Mouse (Mus musculus): ENCODE data around the gene Uvrag. TPM values are rescaled to one million over a fixed set of nuclear protein-coding genes. Genes with fewer than 3 reads are reported as not detected.

Gene Uvrag
- polyA plus RNA-seq (2017; shearing (Covaris generic)): 74.5 TPM

GRCm38 (mm10) chr7:99140984-99141918, at the start of gene Uvrag:
Gene Uvrag (minus strand): TSS chr7:99141141.

GRCm38 (mm10) chr7:99182432-99183172, 41.7 kb upstream of the Uvrag start, which contains the start of gene Dgat2:
Gene Dgat2 (minus strand): TSS chr7:99182719.

Other genes with a start within 250 kb of the Uvrag start
- 2.3 TPM for gene Dgat2, start 41.6 kb upstream of the Uvrag start, polyA plus RNA-seq (2017; shearing (Covaris generic))
- gene Mogat2, start 97.5 kb upstream of the Uvrag start, polyA plus RNA-seq (2017; shearing (Covaris generic)): not detected
- gene Map6, start 126.3 kb upstream of the Uvrag start, polyA plus RNA-seq (2017; shearing (Covaris generic)): 1.4 TPM
- gene Serpinh1, start 212.1 kb upstream of the Uvrag start, polyA plus RNA-seq (2017; shearing (Covaris generic)): not detected
- 10.9 TPM for gene Gdpd5, start 240.3 kb upstream of the Uvrag start, polyA plus RNA-seq (2017; shearing (Covaris generic))

Measured in effector memory CD4-positive, alpha-beta T cell, adult 5 months (primary cell).